Mouse (Mus musculus): ENCODE results near the gene Cdc42bpg. TPM values are rescaled to one million over a fixed set of nuclear protein-coding genes. Genes with fewer than 3 reads are reported as not detected.
A peak's percentile ranks its signal among the peaks of the same experiment; 100 is the strongest.

Cdc42bpg gene
- total RNA-seq, 2 experiments from 2014 or later = 3.3 to 3.4 TPM

DNA sequence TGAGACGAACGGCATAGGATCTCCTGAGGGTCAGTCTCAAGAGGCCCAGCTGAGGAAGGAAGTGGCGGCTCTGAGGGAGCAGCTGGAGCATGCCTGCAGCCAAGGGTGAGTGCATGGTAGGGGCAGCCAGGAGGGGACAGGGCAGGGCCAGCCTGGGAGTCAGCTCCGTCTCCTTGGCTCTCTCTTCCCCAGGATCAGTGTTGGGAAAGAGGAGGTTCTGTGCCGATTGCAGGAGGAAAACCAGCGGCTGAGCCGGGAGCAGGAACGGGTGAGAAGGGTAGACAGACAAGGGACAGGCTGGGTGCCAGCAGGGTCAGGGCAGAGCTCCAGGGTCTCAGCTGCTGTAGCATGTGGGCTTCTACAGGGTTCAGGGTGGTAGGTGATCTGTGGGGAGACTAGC lies 8.3 kb downstream of the Cdc42bpg start:
- intact Hi-C loops (cut with DNase I) = no loop called here
- no peak for DNase-seq (ENCODE audit: low spot score in 2 of 2)

DNA sequence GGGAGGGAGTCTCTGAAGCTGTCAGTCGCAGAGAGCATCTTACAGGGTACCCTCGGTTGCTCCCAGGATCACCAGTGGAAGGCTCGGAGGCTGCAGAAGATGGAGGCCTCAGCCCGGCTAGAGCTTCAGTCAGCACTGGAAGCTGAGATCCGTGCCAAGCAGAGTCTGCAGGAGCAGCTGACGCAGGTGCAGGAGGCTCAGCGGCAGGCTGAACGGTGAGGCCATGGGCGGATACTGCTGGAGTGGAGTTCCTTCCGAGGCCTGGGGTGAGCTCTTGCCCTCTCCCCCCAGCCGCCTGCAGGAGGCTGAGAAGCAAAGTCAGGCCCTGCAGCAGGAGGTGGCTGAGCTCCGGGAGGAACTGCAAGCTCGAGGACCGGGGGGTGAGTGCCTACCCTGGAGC lies 9.3 kb downstream of the Cdc42bpg start:
- DNase-seq (ENCODE audit: low spot score in 2 of 2) = no peak
- intact Hi-C loops (cut with DNase I) = no loop called here

DNA sequence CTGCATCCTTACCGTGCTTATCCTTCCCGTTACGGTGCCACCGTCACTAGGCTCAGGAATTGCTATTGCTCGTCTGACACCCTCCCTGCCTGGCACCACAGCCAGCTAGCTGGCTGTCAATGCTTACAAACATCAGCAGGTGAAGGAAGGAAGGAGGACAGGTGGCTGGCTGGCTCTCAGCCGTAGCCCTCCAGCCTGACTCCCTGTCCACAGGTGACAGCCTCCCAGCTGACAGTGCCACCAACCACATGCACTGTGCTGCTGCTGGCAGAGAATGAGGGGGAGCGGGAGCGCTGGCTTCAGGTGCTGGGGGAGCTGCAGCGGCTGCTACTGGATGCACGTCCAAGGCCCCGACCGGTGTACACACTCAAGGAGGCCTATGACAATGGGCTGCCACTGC lies 11.9 kb downstream of the Cdc42bpg start:
- intact Hi-C loops (cut with DNase I) = no loop called here

DNA sequence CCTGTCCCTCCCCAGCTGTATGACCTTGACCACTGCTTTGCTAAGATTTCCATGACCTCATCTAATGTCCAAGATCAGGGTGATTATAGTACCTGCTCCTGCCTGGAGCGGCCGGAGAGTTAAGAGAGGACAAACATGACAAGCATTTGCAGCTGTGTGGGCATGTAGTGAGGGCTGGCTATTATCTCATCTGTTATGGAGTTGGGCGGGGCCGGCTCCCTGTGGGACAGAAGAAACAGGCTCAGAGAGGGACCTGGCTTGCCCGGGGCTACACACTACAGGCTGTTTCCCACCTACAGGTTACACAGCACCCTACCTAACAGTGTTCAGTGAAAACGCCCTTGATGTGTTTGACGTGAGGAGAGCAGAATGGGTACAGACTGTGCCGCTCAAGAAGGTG lies 15.1 kb downstream of the Cdc42bpg start:
- no peak for DNase-seq (ENCODE audit: low spot score in 2 of 2)
- intact Hi-C loops (cut with DNase I) = no loop called here

More for the DNA sequence above, 11.9 kb downstream of the Cdc42bpg start:
- DNase-seq (ENCODE audit: low spot score in 2 of 2) = no peak

DNA sequence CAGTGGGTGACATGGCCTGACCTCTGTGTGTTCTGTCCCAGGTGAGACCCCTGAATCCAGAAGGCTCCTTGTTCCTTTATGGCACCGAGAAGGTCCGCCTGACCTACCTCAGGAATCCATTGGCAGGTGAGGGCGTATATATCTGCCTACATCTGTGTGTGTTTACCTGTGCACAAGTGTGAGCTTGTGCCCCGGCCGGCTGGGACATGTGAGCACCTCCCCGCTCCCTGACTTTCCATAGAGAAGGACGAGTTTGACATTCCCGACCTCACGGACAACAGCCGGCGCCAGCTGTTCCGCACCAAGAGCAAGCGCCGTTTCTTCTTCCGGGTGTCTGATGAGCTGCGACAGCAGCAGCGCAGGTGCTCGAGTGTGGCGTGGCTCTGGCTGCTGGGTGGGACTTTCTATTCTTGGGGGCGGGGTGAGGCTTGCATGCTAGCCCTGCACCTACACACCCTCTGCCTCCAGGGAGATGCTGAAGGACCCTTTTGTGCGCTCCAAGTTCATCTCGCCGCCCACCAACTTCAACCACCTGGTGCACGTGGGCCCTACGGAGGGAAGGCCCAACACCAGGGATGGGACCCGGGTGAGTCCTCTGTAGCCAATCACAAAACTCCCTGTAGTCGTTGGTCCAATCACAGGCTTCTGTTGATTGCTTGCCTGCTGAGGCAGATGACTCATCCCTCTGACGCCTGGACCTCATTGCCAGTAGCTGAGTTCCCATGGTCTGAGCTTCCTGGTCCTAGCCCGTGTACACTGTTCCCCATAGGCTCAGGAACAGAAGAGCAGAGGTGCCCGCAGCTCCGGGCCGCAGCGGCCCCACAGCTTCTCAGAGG lies 15.7 kb downstream of the Cdc42bpg start:
- DNase-seq (ENCODE audit: low spot score in 2 of 2) = peak in 1 of 2 experiments; percentile 22
- intact Hi-C loops (cut with DNase I) = no loop called here

DNA sequence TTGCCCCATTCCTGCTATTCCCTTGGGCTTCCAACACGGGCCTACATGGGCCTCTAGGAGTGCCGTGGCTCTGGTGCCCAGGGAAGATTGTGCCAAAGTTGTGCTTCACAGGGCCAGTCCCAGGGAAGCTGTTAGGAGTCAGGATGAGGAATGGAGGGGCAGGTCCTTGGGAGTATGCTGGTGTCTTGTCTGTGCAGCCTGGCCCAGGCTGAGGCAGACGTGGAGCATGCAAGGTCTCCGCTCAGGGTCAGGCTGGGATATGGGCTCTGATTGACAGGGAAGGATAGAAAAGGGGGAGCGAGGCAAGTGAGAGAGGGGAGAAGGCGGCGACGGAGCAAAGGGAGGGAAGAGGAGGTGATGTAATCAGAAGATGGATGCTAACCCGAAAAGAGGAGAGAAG lies 18.5 kb downstream of the Cdc42bpg start:
- DNase-seq (ENCODE audit: low spot score in 2 of 2) = no peak
- intact Hi-C loops (cut with DNase I) = no loop called here

DNA sequence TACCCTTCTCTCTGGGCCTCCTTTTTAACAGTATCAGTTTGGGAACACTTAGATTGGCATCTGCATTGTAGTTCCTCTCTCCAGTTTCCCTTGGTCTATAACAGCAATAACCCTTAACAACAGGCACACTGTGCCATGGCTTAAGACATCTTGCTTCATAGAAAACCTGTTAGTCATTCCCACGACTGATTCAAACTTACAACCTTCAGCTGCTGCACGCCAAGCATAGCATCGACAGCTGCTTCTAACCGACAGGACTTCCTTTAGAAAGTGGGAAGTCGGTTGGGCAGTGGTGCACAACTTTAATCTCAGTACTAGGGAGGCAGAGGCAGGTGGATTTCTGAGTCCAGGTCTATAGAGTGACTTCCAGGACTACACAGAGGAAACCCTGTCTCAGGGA lies 24.9 kb downstream of the Cdc42bpg start:
- intact Hi-C loops (cut with DNase I) = loop anchor here (2.0 to 5.0 kb wide), 2 partner anchors 66 to 189 kb away; partner anchors contain the start of genes Arl2 and Batf2
- DNase-seq (ENCODE audit: low spot score in 2 of 2) = no peak

DNA sequence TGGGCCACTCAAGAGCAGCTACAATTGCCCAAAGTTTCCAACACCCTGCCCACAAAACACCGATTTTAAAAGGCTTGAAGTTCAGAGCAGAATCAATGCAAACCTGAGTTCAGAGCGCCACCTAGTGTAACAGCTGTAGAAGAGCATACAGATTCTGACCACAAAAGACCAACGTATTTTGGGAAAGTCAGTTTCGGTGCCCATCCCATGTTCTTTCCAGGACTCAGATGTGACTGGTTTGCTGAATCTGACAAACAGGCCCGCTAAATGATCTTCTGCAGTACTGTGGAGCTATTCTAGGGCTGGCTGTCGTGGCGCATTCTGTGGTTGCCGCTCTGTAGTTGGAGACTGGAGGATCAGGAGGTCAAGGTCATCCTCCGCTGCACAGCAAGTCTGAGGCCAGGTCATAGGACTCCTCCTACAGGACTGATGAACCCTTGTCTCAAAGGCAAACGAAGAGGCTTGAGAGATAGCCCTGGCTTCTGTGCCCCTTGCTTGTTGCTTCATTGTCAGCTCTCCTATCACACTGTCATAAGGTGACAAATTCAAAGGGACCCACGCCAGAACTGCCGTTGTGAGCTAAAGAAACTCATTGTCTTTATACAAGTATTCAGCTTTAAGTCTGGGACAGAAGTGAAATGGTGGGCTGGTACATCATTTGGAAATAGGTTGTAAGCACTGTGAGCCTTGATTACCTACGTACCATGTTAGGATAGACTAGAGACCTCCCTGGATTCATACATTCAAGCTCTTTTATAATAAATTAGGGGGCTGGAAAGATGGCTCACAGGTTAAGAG lies 25.7 kb downstream of the Cdc42bpg start:
- intact Hi-C loops (cut with DNase I) = loop anchor here (2.0 to 5.0 kb wide), 2 partner anchors 67 to 190 kb away; partner anchors contain the start of genes Arl2 and Batf2

DNA sequence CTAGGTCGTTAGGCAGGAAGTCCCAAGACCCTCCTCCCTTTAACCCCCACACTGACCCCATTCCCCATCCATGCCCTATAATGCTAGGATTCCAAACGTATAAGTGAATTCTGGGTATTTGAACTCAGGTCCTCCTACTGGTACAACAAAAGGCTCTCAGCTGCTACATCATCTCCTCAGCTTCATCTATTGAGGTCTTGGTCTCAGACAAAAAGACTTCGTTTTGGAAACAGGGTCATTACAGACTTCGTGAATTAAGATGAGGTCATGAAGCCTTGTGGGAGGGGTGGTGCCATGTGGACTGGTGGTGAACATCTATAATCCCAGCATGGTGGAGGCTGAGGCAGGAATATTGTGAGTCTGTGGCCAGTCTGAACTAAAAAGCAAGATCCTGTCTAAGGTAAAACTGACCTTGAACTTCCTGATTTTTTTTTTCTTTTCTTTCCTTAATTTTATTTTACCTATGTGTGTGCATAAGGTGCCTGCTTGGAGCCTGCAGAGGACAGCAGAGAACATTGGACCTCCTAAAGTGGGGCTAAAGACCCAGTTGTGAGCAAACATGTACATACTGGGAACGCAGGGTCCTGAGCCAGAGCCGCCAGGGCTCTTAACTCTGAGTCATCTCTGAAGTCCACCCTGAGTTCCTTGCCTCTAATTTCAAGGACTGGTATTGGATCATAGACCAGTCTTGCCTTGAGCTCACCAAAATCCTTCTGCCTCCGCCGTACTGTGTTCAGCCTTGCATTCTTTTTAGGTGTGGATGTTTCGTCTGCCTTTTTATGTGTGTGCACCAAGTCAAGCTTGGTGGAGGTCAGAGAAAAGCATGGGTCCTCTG lies 27.7 kb downstream of the Cdc42bpg start:
- DNase-seq (ENCODE audit: low spot score in 2 of 2) = no peak
- intact Hi-C loops (cut with DNase I) = loop anchor here (5.0 kb wide), 1 partner anchor 192 kb away; the partner anchor contains the start of genes Arl2 and Batf2

More for the DNA sequence above, 25.7 kb downstream of the Cdc42bpg start:
- DNase-seq (ENCODE audit: low spot score in 2 of 2) = no peak

DNA sequence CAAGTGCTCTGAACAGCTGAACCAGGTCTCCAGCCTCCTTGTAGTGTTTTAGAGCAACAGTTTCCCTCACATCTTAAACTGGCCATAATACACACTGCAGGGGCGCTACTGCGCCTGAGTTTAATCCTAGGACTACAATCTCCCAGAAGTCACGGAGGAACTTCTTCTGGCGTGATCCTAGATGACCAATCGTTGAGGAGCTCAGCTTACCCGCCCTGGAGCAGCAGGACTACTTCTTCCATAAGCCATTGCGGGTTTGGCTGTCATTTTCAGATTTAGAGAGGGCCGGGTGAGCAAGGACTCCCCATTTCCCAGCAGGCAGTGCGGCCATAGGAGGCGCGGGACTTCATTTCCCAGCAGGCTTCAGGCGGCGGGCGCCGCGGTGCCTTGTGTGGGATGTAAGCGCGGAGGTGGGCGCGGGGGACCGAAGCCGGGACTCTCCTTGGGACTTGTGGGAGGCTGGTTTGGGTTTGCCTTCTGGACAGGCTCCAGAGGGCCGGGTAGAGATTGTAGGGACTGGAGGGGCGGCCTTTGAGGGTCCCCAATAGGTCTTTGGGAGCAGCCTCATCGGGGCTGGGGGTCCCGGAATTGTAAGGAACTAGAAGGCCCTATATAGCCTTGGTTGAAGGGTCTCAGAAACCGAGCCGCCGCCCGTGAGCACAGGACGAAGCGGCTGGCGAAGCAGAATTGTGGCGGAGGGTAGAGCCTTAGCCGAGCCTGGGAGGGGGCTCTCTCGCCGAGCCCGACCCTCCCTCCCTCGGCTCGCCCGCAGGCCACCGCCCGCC lies 28.6 kb downstream of the Cdc42bpg start, which contains the start of gene Men1:
Gene Men1, plus strand, starts transcription at position 307 of the 785 bp plus-strand sequence.
- peak; percentile 96 for DNase-seq (ENCODE audit: low spot score in 2 of 2)
- intact Hi-C loops (cut with DNase I) = loop anchor here (5.0 kb wide), 2 partner anchors 193 to 268 kb away; partner anchors contain the start of genes Arl2, Batf2 and Tm7sf2

DNA sequence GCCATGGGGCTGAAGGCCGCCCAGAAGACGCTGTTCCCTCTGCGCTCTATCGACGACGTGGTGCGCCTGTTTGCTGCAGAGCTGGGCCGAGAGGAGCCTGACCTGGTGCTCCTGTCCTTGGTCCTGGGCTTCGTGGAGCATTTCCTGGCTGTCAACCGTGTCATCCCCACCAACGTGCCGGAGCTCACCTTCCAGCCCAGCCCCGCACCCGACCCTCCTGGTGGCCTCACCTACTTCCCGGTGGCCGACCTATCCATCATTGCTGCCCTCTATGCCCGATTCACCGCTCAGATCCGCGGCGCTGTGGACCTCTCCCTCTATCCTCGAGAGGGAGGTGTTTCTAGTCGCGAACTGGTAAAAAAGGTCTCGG lies 29.2 kb downstream of the Cdc42bpg start:
- intact Hi-C loops (cut with DNase I) = loop anchor here (5.0 kb wide), 1 partner anchor 268 kb away; the partner anchor contains the start of gene Tm7sf2

DNA sequence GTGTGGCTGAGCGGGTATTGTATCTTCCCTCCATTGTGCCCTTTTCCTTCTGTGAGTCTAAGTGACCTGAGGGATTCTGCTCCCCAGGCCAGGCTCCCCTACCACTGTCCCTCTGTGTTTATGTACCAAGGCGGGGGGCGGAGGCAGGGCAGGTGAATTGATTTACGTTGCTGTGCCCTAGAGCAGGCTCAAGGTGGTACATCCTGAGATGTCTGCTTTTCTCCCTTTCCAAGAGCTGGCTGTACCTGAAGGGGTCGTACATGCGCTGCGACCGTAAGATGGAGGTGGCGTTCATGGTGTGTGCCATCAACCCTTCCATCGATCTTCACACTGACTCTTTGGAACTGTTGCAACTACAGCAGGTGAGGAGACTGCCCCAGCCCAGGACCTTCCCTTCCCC lies 30.7 kb downstream of the Cdc42bpg start:
- intact Hi-C loops (cut with DNase I) = loop anchor here (5.0 kb wide), 1 partner anchor 270 kb away; the partner anchor contains the start of gene Tm7sf2
- DNase-seq (ENCODE audit: low spot score in 2 of 2) = no peak

More for the DNA sequence above, 29.2 kb downstream of the Cdc42bpg start:
- no peak for DNase-seq (ENCODE audit: low spot score in 2 of 2)

DNA sequence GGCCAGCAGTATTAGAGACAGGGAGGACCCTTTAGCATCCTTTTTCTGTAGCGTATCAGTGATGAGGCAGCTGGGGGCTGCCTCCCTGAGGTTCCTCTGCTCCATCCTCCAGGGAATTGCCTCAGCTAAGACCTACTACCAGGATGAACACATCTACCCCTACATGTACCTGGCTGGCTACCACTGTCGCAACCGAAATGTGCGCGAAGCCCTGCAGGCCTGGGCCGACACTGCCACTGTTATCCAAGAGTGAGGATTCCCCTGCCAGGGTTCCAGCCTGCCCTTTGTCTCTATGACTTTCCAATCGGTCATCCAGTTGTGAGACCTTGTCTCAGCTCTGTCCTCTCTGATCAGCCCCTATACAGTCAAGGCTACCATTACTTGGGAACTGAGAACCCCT lies 31.9 kb downstream of the Cdc42bpg start:
- DNase-seq (ENCODE audit: low spot score in 2 of 2) = no peak
- intact Hi-C loops (cut with DNase I) = loop anchor here (5.0 kb wide), 1 partner anchor 271 kb away; the partner anchor contains the start of gene Tm7sf2

DNA sequence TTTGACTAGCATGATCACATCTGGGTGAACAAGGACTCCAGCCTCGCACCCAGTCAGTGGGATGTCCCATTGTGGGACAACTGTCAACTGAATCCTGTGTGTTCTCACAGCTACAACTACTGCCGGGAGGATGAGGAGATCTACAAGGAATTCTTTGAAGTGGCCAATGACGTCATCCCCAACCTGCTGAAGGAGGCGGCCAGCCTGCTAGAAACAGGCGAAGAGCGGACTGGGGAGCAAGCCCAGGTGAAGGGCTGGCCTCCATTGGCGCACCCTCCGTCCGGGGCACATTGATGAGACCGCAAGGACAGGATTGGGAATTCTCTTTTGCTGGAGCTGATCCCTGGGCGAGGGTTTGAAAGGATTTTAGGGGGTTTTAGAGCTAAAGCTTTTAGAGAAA lies 32.5 kb downstream of the Cdc42bpg start:
- DNase-seq (ENCODE audit: low spot score in 2 of 2) = no peak
- intact Hi-C loops (cut with DNase I) = loop anchor here (5.0 kb wide), 1 partner anchor 271 kb away; the partner anchor contains the start of gene Tm7sf2

DNA sequence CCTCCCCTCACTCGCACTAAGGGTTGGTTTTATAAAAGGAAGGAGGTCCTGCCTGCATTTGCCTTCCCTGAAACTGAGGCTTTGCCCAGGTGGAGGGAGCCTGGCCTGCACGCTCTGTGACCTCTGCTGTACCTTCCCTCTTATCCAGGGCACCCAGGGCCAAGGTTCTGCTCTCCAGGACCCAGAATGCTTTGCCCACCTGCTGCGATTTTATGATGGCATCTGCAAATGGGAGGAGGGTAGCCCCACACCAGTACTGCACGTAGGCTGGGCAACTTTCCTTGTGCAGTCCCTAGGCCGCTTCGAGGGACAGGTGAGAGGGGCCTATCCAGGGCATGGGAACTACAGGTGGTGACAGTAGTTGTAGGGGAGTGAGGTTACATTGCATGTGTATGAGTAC lies 32.9 kb downstream of the Cdc42bpg start:
- intact Hi-C loops (cut with DNase I) = loop anchor here (5.0 kb wide), 1 partner anchor 272 kb away; the partner anchor contains the start of gene Tm7sf2
- DNase-seq (ENCODE audit: low spot score in 2 of 2) = no peak

DNA sequence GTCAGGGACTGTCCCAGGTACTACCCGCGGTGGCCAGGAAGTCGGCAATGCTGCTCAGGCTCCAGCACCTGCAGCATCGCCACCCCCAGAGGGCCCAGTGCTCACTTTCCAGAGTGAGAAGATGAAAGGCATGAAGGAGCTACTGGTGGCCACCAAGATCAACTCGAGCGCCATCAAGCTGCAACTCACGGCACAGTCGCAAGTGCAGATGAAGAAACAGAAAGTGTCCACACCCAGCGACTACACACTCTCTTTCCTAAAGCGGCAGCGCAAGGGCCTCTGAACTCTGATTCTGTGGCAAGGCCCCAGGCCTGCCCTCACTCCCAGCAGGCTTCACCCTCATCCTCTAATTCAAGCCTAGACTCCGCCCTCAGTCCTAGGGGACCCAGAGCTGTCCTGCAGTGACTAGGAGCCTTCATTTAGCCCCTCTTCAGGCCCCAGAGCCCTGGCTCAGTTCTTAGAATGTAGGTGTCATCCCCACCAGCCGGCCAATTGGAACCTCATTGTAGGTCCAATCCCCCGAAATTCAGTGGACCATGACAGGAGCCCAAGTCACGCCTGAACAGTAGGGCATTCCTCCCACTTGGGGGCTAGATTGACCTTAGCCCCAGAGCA lies 33.7 kb downstream of the Cdc42bpg start:
- intact Hi-C loops (cut with DNase I) = loop anchor here (5.0 kb wide), 1 partner anchor 273 kb away; the partner anchor contains the start of gene Tm7sf2
- no peak for DNase-seq (ENCODE audit: low spot score in 2 of 2)

DNA sequence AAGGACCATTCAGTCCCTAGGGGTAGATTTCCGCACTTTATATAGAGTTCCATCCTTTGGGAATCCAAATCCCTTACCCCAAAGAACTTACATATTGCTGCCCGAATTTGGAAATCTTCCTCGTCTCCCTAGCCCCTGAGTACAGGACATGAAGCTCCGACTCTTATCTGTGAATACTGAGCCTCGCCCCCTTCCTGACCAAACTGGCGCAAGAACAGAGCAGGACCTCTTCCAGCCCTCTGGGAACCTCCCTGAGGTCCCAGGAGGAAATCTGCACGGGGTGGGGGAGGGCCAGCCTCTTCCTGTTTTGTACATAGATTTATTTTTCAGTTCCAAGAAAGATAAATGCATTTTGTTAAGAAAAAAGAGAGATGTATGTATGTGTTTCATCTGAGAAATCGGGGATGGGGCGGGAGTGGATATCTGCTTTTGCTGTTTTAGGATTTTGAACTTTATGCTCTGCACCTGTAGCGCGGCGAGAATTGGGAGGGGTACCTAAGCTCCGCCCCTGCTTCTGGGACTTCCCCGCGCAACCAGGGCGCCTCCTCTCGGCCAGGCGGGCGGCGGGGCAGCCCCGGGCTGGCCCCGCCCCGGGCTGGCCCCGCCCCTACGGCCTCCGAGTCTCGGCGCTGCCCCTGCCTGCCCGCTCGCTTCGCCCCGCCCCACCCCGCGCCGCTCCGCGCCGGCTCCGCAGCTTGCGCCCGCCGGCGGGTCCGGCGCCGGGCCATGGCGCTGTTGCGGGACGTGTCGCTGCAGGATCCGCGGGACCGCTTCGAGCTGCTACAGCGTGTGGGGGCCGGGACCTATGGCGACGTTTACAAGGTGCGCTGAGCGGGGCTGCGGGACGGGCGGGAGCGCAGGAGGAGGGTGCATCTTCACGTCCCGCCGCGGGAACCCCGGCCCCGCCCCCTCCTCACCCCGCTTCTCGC lies 34.5 kb downstream of the Cdc42bpg start, which contains the start of gene Map4k2:
Gene Map4k2, plus strand, starts transcription at position 612 of the 929 bp plus-strand sequence.
- intact Hi-C loops (cut with DNase I) = no loop called here
- peak; percentile 74 to 85 for DNase-seq (ENCODE audit: low spot score in 2 of 2)

Data from left cerebral cortex, postnatal 36 days (tissue).